Mouse (Mus musculus): Measurements from ENCODE around the gene Lrp1.

- TF ChIP-seq POLR2A (IDR thresholded peaks at IDR 0.05; ENCODE audit: low read depth, low read length) (no peak), CTCF (conservative IDR thresholded peaks at IDR 0.05; ENCODE audit: insufficient read depth, insufficient read length, low read depth, low read length) (no peak)
Measured at GRCm38 (mm10) chr10:127598607-127599006, 22.3 kb downstream of the Lrp1 start.

Data from kidney, adult 2 months (tissue).